Mouse (Mus musculus): Measurements from ENCODE around the gene Heatr5a.

Heatr5a gene

DNA sequence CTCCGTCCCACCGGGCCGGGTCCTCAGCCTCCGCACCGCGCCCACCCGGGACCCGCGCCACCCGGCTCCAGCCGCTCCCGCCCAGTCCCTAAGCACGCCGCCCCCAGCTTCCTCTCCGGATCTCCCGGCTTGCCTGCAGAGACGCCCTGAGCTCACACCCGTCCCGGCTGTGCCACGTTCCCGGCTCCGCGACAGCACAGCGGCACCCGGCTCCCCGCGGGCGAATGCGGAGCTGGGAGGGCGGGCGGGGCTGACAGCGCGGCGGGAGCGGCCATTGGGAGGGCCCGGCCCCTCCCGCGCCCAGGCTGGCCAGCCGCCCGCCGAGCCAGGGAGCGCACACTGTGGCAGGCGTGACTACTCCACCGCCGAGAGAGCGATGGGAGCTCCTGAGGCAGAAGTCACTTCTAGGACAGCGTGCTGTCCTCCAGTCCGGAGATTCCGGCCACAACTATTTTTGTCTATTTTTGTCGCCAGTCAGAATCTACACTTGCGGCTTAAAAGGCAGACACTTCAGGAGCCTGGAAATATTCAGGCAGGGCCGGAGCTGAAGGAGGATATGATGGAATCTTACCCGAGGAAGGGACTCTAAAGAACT lies at the start of gene Heatr5a:
Heatr5a (minus strand) TSS at position 252 of the 595 bp plus-strand sequence.
- peak; percentile 50 for DNase-seq (ENCODE audit: low read depth, low spot score)

DNA sequence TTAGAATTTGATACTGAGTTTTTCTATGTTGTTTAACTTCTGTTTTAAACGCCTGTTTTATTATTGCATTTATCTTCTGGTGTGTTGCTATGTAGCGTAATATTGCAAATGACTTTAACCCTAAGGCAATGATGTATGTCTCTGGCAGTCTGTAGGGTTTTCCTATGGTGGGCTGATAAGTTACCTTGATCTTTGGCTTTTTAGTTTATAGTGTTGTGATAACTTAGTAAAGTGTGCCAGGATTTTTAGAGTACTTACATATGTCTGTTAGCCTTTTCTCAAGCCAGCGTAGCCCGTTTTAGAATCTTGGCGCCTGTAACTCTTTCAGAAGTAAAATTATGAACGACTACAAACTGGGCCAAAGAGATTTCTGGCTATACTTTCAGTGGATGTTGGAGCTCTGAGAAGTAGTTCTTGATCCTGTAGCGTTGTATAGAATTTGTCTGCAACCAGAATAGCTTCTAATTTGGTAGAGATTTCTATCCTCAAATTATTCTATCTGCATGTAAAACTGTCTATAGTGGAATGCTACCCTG lies 43.4 kb upstream of the Heatr5a start:
- DNase-seq (ENCODE audit: low read depth, low spot score) = no peak

DNA sequence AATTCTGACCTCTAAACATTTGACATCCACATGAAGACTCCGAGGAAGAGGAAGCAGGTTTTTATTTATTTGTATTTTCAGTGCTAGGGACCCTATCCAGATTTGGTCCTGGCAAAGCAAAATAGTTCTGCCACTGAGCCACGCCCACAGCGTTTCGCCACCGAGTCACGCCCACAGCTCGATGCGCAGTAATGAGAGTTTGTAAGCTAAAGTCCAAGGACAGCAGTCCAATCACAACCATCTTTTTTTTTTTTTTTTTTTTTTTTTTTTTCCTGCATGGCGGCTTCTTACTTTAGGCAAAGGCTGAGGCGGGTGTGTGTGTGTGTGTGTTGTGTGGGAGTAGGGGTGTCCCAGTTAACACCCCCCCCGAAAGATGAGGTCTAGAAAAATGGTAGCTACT lies 42.9 kb upstream of the Heatr5a start:
- DNase-seq (ENCODE audit: low read depth, low spot score) = no peak

- no peak for DNase-seq (ENCODE audit: low read depth, low spot score)
These were observed 42.2 kb upstream of the Heatr5a start for GRCm38 (mm10) chr12:52013274-52013673.

- no peak for DNase-seq (ENCODE audit: low read depth, low spot score)
These were observed 41.0 kb upstream of the Heatr5a start for GRCm38 (mm10) chr12:52012159-52012558.

DNA sequence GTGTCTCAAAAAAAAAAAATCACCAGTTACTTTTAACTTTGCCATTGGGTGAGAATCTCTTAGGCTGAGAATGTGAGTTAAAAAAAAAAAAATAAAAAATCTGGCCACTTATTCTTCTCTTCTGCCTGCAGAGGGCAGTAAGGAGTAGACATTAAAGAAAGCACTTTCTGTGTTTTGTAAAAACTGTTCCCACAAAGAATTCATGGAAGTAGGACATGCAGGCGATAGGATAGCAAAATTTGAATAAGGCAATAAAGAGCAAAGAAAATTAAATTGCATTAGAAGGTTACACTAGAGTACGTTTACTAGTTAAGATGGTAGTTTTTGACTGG lies 39.5 kb upstream of the Heatr5a start:
- DNase-seq (ENCODE audit: low read depth, low spot score) = no peak

DNA sequence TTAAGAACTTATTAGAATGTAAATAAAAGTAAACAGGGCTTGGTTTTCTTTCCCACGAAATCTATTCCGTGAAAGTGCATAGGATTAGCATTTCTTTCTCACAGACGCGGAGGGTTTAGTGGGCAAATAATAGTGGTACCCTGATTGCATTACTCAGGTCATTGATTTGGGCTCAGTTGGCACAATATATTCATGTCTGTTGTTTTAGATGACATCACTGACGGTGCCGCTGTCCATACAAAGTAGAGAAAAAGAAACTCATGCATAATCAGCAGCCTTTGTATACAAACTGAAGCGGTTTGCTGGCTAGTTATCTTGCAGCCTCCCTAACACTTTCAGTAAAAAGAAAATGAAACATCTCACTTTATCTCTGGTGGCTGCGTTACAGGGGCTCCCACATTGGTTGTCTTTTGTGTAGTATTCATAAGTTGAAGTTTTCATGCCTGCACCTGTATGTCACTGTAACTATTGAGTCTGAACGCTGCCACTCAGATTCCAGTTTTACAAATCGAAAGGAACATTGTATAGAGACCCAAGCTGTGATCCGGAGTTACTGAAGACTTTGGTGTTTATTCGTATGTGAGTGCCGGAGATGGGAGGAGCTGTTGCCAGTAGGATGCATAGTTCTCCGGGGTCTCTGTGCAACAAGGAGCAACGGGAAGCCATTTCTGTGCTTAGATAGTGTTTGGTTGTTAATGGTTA lies 39.0 kb upstream of the Heatr5a start:
- no peak for DNase-seq (ENCODE audit: low read depth, low spot score)

DNA sequence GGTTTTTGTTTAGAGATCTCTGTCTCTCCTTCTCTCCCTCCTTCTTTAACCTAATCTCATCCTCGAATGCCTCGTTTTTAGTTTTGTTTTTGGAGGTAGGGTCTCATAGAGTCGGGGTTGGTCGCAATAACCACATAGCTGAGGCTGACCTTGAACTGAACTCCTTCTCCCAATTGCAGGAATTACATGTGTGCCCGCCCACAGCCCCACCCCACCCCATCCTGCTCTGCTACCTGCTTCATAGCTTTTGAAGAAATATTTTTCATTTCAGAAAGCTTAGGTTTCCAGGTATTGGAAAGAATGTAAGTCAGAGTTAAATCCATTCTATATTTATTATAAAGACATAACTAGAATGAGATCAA lies 35.5 kb upstream of the Heatr5a start:
- no peak for DNase-seq (ENCODE audit: low read depth, low spot score)

GRCm38 (mm10) chr12:52005877-52006632 lies 34.9 kb upstream of the Heatr5a start, which contains the start of gene Dtd2:
Gene Dtd2 (minus strand): TSS chr12:52006501.
- peak; percentile 76 for DNase-seq (ENCODE audit: low read depth, low spot score)

DNA sequence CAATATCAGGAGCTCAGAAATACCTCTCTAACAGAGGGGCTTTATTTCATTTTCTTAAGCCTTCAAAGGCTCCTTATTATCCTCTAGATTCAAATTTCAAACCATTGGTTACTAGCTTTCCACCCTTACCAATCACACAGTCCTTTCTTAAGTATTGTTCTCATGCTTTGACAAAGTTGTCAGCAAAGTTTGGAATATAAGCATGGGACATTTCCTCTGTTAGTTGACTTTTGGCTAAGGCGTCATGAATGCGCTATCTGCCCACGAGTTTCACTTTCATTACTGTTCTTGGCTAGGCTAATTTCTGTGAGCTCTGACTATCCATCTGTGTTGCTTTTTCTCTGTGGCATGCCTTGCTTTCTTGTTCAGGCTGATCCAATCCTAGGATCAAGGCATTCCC lies 31.6 kb upstream of the Heatr5a start:
- no peak for DNase-seq (ENCODE audit: low read depth, low spot score)

GRCm38 (mm10) chr12:52001544-52001943 lies 30.4 kb upstream of the Heatr5a start:
- peak; percentile 26 for DNase-seq (ENCODE audit: low read depth, low spot score)

DNA sequence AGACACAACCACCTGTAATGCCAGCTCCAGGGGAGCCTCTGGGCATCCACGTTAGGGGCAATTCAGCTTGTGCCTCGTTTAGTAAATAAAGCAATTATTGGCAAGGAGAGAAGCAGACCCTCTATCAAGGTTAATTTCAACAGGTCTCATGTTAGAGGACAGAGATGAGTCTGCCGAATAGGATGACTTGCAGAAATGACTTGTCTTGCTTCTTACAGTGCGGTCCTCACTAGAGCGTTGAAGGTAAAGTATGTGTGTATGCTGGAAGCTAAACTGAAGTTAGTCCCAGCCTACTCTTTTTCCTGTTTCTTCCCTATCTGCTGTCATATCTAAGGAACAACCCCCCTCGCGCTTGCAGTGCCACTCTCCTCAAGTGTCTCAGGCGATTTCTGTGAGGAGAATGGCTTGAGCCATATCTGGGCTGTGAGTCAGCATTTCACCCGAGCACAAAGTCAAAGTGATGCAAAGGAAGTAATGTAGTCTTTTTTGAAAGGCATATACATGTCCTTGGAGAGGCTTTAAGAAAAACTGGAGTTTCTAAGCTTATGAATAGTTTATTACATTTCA lies 27.3 kb upstream of the Heatr5a start:
- DNase-seq (ENCODE audit: low read depth, low spot score) = no peak

DNA sequence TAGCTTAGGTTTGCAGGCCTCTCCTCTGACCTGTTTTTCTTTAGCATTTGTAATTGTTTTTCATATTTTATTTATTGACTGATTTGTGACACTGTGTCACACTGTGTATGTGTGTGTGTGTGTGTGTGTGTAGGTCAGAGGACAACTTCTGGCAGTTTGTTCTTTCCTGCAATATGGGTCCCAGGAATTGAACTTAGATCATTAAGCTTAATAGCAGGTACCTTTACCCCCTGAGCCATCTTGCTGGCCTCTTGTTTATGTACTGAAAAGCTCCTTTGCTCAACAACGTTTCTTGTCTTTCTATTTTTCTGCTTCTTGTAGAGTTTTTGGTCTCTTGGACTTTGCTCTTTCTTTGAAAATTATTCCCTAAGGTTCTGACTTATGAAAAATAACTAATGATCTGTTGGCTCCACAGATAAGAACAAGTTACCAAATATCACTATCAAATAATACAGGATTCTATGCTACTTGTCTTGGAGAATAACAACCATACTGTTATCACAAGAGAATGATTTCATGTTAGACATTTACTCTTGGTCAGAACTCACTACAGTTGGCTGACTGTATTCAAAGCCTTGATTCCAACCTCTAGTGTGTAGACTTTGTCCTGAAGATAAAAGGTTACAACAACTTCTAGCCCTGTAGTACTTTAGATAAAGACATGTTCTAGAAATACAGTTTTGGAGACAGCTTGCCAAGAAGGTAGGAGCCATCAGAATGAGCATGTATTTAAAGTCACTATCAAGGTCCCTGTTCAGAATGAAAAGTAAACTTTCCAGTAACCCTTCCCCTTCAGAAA lies 24.8 kb upstream of the Heatr5a start:
- DNase-seq (ENCODE audit: low read depth, low spot score) = no peak

DNA sequence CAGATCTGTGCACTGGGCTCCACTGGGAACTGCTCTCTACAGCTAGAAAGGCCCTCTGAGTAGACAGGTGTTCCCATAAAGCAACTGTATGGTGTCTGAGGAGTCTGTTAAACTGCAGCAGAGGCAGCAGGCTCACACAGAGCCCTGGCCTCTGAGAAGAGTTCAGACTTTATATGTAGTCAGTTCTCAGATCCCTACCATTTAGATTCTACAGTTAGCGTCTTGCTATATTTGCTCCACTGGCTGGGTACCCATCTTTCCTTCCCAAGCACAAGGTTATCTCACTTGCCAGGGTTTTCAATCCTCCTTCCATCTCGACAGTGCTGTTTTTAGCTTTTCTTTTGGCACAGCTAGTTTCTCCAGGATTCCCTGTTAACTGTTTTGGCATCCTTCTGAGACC lies 19.5 kb upstream of the Heatr5a start:
- DNase-seq (ENCODE audit: low read depth, low spot score) = no peak

DNA sequence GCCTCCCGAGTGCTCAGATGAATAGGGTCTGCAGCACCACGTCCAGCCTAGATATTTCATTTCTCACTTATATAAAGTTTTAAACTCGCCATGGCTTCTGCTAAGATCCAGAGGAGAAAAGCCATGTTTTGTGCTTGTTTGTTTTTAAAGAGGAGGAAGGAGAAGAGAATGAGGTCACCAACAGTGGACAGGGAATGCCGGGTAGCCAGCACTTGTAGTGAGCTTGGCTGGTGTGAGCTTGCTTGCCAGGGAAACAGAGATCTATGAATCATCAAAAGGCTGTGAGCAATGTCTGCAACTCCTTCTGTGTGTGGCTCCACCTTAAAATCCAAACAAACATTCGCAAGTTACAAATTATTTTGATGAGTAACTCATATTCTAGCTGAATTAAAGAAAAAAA lies 17.4 kb upstream of the Heatr5a start:
- DNase-seq (ENCODE audit: low read depth, low spot score) = no peak

DNA sequence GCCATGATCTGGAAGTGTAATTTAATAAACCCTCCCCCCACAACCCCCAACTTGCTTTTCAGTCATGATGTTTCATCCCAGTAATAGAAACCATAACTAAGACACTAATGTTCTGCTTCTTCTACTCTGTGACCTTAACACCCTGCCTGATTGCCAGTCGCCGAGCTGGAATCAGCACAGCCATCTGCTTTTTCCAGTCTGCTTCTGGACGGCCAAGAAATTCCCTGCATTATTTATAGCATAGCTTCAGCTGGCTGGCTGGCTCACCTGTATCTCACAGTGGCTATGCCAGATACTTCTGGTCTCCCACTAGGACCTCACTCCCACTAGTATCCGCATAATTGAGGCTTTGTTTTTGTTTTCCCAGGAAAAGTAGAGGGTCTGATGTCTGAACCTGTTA lies 14.7 kb upstream of the Heatr5a start:
- no peak for DNase-seq (ENCODE audit: low read depth, low spot score)

DNA sequence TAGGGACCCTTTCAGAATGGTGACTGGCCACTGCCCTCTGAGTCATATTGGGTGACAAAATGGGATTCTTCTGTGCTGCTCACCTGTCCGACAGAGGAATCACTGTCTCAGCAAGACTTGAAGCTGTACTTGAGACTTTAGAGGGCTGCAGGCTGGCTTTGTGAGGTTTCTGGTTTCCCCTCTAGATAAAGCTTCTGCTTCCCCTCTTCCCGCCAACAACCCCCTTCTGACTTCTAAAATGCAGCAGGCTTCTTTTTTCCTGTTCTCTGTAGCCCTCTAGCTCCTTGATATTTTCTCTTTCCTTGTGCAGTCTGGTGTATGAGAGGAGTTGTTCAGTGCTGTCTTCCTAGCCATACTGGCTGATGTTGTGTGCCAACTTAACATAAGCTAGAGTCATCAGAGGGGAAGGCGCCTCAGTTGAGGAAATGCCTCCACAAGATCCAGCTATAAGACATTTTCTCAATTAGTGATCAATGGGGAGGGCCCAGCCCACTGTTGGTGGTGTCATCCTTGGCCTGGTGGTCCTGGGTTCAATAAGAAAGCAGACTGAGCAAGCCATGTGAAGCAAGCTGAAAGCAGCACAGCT lies 14.1 kb upstream of the Heatr5a start:
- no peak for DNase-seq (ENCODE audit: low read depth, low spot score)

- DNase-seq (ENCODE audit: low read depth, low spot score) = no peak
These were observed 12.5 kb upstream of the Heatr5a start for GRCm38 (mm10) chr12:51983625-51984024.

GRCm38 (mm10) chr12:51976531-51976930 lies 5.4 kb upstream of the Heatr5a start:
- no peak for DNase-seq (ENCODE audit: low read depth, low spot score)

DNA sequence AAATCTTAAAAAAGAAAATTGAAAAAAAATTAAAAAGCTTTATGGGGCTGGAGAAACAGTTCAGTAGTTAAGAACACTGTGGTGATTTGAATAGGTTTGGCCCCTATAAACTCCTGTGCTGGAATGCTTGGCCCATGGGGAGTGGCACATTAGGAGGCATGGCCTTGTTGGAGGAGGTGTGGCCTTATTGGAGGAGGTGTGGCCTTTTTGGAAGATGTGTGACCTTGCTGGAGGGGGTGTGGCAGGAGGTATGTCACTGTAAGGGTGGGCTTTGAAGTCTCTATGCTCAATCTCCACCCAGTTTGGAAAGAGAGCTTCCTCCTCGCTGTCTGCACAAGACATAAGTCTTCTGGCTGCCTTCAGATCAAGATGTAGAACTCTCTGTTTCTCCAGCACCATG lies 3.3 kb upstream of the Heatr5a start:
- no peak for DNase-seq (ENCODE audit: low read depth, low spot score)
